Comparison of ENCODE assay signal across 19 mouse cellular contexts in the genomic region with DNA sequence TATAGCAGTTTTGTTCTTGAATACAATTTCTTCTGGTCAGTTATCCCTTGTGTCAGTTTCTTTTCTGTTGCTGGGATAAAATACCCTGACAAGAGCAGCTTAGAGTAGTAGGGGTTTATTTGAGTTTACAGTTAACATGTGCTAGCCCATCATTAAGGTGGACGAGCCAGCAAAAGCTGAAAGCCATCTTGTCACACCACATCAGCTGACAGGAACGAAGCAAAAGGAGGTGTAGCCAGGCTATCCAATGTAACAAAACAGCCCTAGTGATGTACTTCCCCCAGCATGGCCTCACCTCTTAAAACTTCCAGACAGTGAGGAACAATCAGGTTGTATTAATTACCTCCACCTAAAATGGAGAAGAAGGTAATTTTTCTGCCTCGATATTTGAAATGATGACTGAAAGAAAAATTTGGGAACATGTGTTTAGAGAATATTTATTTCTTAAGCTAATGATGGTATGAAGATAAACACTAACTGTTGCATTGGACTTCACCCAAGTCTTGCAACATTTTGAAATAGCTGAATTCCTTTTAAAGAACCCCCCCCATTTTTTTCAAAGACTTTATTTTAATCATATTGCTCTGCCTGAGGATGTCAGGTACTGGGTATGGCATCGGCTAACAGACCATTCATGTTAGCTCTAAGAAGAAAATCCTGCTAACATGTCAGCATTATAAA.
DNase-seq lines count a peak whose midpoint lies in the region; ATAC-seq and TF ChIP-seq lines count a peak whose summit lies in the region.
"Had no signal": no experiment of that assay in that cellular context is flagged by ENCODE, and none has a peak within 500 bp of the region (broad histone marks: within the 10 kb centered on the region; RNA-seq: fewer than 3 reads in every experiment).

No protein-coding gene starts in this region.

- no peaks in the 10 kb centered on the region for H3K27me3 ChIP-seq in liver, adult 2 months (ENCODE audit: control insufficient read depth, insufficient read depth, low read length)
- H3K27me3 ChIP-seq in liver, postnatal 0 days (ENCODE audit: insufficient read depth, low read length): no peaks in the 10 kb centered on the region
- no peaks in the 10 kb centered on the region for H3K27me3 ChIP-seq in lung, embryonic 15.5 days
- no peaks in the 10 kb centered on the region for H3K27me3 ChIP-seq in hindbrain, embryonic 12.5 days
- H3K27me3 ChIP-seq: CH12.LX; forebrain, embryonic 15.5 days; heart, embryonic 13.5 days had no signal

- peaks cover 5% of the 10 kb centered on the region; the same call in 1 of the 2 replicates for H3K79me2 ChIP-seq in liver, adult 2 months (ENCODE audit: control insufficient read depth, insufficient read depth, low read length)

- no peak for ATAC-seq in liver, postnatal 0 days
- peak; percentile 67; the same call in 1 of the 2 replicates for ATAC-seq in lung, embryonic 15.5 days (ENCODE audit: borderline replicate concordance, extremely low read depth, low FRiP score, low TSS enrichment)
- no peak for ATAC-seq in hindbrain, embryonic 12.5 days (ENCODE audit: low FRiP score)
- ATAC-seq: forebrain, embryonic 15.5 days; hindbrain, embryonic 16.5 days; inflammation-experienced regulatory T-cells, adult 6 months had no signal

- H3K4me3 ChIP-seq in liver, adult 2 months (ENCODE audit: insufficient read depth, low read depth, low read length): no peak overlapping the region
- H3K4me3 ChIP-seq in liver, postnatal 0 days (ENCODE audit: low read depth, low read length): no peak overlapping the region
- no peak overlapping the region for H3K4me3 ChIP-seq in lung, embryonic 15.5 days
- H3K4me3 ChIP-seq in hindbrain, embryonic 12.5 days: no peak overlapping the region
- H3K4me3 ChIP-seq: embryonic facial prominence, embryonic 10.5 days; erythroblast, embryonic 14.5 days; forebrain, embryonic 15.5 days; heart, embryonic 13.5 days had no signal

- peaks cover 4% of the 10 kb centered on the region; the same call in 1 of the 2 replicates for H3K4me1 ChIP-seq in liver, adult 2 months (ENCODE audit: control insufficient read depth, insufficient read depth, low read length)
- H3K4me1 ChIP-seq in liver, postnatal 0 days (ENCODE audit: insufficient read depth): 0 out of 2 replicates have a peak, but pooled peaks cover 7% of the 10 kb centered on the region
- H3K4me1 ChIP-seq in lung, embryonic 15.5 days: peaks cover 22% of the 10 kb centered on the region
- 0 out of 2 replicates have a peak, but pooled peaks cover 1% of the 10 kb centered on the region for H3K4me1 ChIP-seq in hindbrain, embryonic 12.5 days
- H3K4me1 ChIP-seq: forebrain, embryonic 15.5 days had no signal

- no peaks in the 10 kb centered on the region for H3K9me3 ChIP-seq in liver, postnatal 0 days (ENCODE audit: low read length)
- H3K9me3 ChIP-seq in lung, embryonic 15.5 days: no peaks in the 10 kb centered on the region
- H3K9me3 ChIP-seq in hindbrain, embryonic 12.5 days (replicated peaks): no peaks in the 10 kb centered on the region
- H3K9me3 ChIP-seq: embryonic facial prominence, embryonic 10.5 days; forebrain, embryonic 15.5 days; heart, embryonic 13.5 days had no signal

- H3K9ac ChIP-seq in liver, adult 2 months (ENCODE audit: low read depth, low read length): no peak overlapping the region
- no peak overlapping the region for H3K9ac ChIP-seq in liver, postnatal 0 days (replicated peaks)
- H3K9ac ChIP-seq in lung, embryonic 15.5 days: no peak overlapping the region
- no peak overlapping the region for H3K9ac ChIP-seq in hindbrain, embryonic 12.5 days
- H3K9ac ChIP-seq: forebrain, embryonic 15.5 days; heart, embryonic 13.5 days had no signal

- TF ChIP-seq CTCF in liver, adult 2 months (IDR thresholded peaks at IDR 0.05; ENCODE audit: low read depth, low read length): no peak
- TF ChIP-seq CTCF in liver, postnatal 0 days (IDR thresholded peaks at IDR 0.05; ENCODE audit: low read depth): no peak

- 79% methylated on average over 4 of the region's 4 CpGs for WGBS in liver, adult 2 months
- WGBS in liver, postnatal 0 days (ENCODE audit: insufficient replicate concordance): 73% methylated on average over 4 of the region's 4 CpGs
- 45% methylated on average over 4 of the region's 4 CpGs for WGBS in lung, embryonic 15.5 days
- WGBS in hindbrain, embryonic 12.5 days: 85% methylated on average over 4 of the region's 4 CpGs

- TF ChIP-seq EP300 in liver, postnatal 0 days (IDR thresholded peaks at IDR 0.05; ENCODE audit: low read depth): no peak

- no peak overlapping the region for H3K27ac ChIP-seq in liver, adult 2 months (replicated peaks; ENCODE audit: insufficient read depth, low read depth, low read length)
- no peak overlapping the region for H3K27ac ChIP-seq in liver, postnatal 0 days (ENCODE audit: low read depth)
- peak overlapping the region; percentile 22; the same call in 1 of the 2 replicates for H3K27ac ChIP-seq in lung, embryonic 15.5 days
- no peak overlapping the region for H3K27ac ChIP-seq in hindbrain, embryonic 12.5 days
- H3K27ac ChIP-seq: embryonic facial prominence, embryonic 10.5 days; forebrain, embryonic 15.5 days; heart, embryonic 13.5 days had no signal

- peak; percentile 52 for DNase-seq in liver, adult 2 months (ENCODE audit: extremely low read depth, low read depth, low spot score)
- DNase-seq in liver, postnatal 0 days: no peak
- peak; percentile 61 for DNase-seq in lung, postnatal 14 days
- DNase-seq in T-cell, adult 2 months (ENCODE audit: low spot score): no peak
- DNase-seq: adrenal gland, postnatal 14 days; cerebellum, adult 18-20 months; cerebellum, adult 9-11 months; cerebellum, postnatal 36 days; gastrocnemius, postnatal 10 days; heart, postnatal 36 days had no signal

- TF ChIP-seq POLR2A in liver, adult 2 months (IDR thresholded peaks at IDR 0.05; ENCODE audit: extremely low read depth, insufficient read depth, low read length): no peak

- no peak overlapping the region for H3K4me2 ChIP-seq in liver, postnatal 0 days (ENCODE audit: low read depth, low read length)
- no peak overlapping the region for H3K4me2 ChIP-seq in lung, embryonic 15.5 days
- H3K4me2 ChIP-seq in hindbrain, embryonic 12.5 days (replicated peaks): no peak overlapping the region
- H3K4me2 ChIP-seq: forebrain, embryonic 15.5 days; heart, embryonic 13.5 days had no signal

- no peaks in the 10 kb centered on the region for H3K36me3 ChIP-seq in liver, adult 2 months (ENCODE audit: control insufficient read depth, insufficient read depth, low read length)
- no peaks in the 10 kb centered on the region for H3K36me3 ChIP-seq in liver, postnatal 0 days (replicated peaks; ENCODE audit: insufficient read depth, low read length)
- H3K36me3 ChIP-seq in lung, embryonic 15.5 days: no peaks in the 10 kb centered on the region
- no peaks in the 10 kb centered on the region for H3K36me3 ChIP-seq in hindbrain, embryonic 12.5 days
- H3K36me3 ChIP-seq: embryonic facial prominence, embryonic 10.5 days; forebrain, embryonic 15.5 days; heart, embryonic 13.5 days had no signal

Comparison
In these comparisons a context has a peak if more than half of its experiments do, and no peak if none do; other contexts are left out.
1. DNase-seq: peak in liver, adult 2 months (single experiment) and lung, postnatal 14 days (single experiment); none in liver, postnatal 0 days (single experiment) and T-cell, adult 2 months (single experiment).